Mouse (Mus musculus): ENCODE data around the gene Abcg2. TPM values are rescaled to one million over a fixed set of nuclear protein-coding genes. Genes with fewer than 3 reads are reported as not detected.

Gene Abcg2
- polyA plus RNA-seq, 1 experiment = 62.7 TPM

DNA sequence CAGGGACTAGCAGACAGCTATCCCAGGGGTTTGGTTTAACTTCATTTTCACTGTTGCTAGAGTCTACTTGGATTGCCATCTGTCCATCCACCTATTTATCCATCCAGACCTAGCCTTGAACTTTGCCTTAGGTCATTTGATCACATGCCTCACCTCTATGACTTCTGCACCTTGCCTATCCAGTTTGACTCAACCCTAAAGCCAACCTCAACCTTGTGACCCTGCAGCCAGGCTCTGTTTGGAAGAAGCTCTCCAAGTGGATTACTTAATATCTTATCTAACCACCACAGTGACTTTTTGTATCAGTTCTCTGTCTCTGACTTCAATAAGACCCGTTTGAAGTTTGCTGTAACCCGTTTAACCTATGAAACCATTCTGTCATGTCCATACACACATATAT is 149.5 kb downstream of the Abcg2 start:
- Histone ChIP-seq H3K36me3 (ENCODE audit: control insufficient read depth, insufficient read depth, low read length, poor library complexity, severe bottlenecking) (no peaks in the 10 kb centered on the region), H3K27ac (ENCODE audit: insufficient read depth, low read length) (no peak overlapping the region), H3K9ac (ENCODE audit: low read depth, poor library complexity, severe bottlenecking) (no peak overlapping the region), H3K27me3 (ENCODE audit: control insufficient read depth, insufficient read depth, low read length, poor library complexity, severe bottlenecking) (no peaks in the 10 kb centered on the region), H3K9me3 (replicated peaks; ENCODE audit: control insufficient read depth, insufficient read depth, low read length, poor library complexity, severe bottlenecking) (no peaks in the 10 kb centered on the region), H3K4me1 (ENCODE audit: control insufficient read depth, insufficient read depth, low read length) (no peaks in the 10 kb centered on the region), H3K4me3 (ENCODE audit: low read depth, low read length) (no peak overlapping the region)
- TF ChIP-seq POLR2A (IDR thresholded peaks at IDR 0.05; ENCODE audit: insufficient read depth, low read length) (no peak), CTCF (IDR thresholded peaks at IDR 0.05; ENCODE audit: low read depth, low read length) (no peak), EP300 (IDR thresholded peaks at IDR 0.05; ENCODE audit: insufficient read depth, low read depth, low read length) (no peak)

DNA sequence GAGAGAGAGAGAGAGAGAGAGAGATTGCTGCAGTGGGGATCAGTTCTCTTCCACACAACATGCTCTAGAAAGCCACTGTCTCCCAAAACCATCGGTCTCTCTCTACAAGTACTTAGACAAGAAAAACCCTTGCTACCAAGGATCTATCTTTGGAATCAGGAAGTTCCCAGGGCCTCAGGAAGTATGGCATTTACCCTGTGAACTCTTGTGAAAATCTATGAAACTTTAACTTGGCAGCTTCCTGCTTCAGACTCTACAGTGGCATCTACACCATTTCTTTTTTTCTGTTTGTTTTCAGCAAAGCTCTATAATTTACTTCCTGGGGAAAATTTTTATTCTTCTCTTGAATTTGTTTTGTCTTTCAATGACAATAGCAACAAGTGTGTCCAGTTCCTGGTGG is 150.8 kb downstream of the Abcg2 start:
- H3K4me1 ChIP-seq (ENCODE audit: control insufficient read depth, insufficient read depth, low read length) = no peaks in the 10 kb centered on the region
- H3K27ac ChIP-seq (ENCODE audit: insufficient read depth, low read length) = no peak overlapping the region
- H3K36me3 ChIP-seq (ENCODE audit: control insufficient read depth, insufficient read depth, low read length, poor library complexity, severe bottlenecking) = no peaks in the 10 kb centered on the region
- TF ChIP-seq CTCF (IDR thresholded peaks at IDR 0.05; ENCODE audit: low read depth, low read length) (no peak), POLR2A (IDR thresholded peaks at IDR 0.05; ENCODE audit: insufficient read depth, low read length) (no peak), EP300 (IDR thresholded peaks at IDR 0.05; ENCODE audit: insufficient read depth, low read depth, low read length) (no peak)
- no peak overlapping the region for H3K4me3 ChIP-seq (ENCODE audit: low read depth, low read length)
- no peaks in the 10 kb centered on the region for H3K27me3 ChIP-seq (ENCODE audit: control insufficient read depth, insufficient read depth, low read length, poor library complexity, severe bottlenecking)
- H3K9me3 ChIP-seq (replicated peaks; ENCODE audit: control insufficient read depth, insufficient read depth, low read length, poor library complexity, severe bottlenecking) = no peaks in the 10 kb centered on the region
- no peak overlapping the region for H3K9ac ChIP-seq (ENCODE audit: low read depth, poor library complexity, severe bottlenecking)

Other genes starting within 250 kb of the Abcg2 start
- gene Vmn1r30, start 141.1 kb upstream of the Abcg2 start, polyA plus RNA-seq (2011; ENCODE audit: insufficient read depth, insufficient read length, low read depth, missing spikeins) = not detected in 2 replicates
- gene Vmn1r31, start 109.2 kb upstream of the Abcg2 start, polyA plus RNA-seq (2011; ENCODE audit: insufficient read depth, insufficient read length, low read depth, missing spikeins) = not detected in 2 replicates
- 34.5 and 40.7 TPM in 2 replicates for gene Herc3, start 246.9 kb downstream of the Abcg2 start, polyA plus RNA-seq (2011; ENCODE audit: insufficient read depth, insufficient read length, low read depth, missing spikeins)